Mouse (Mus musculus): ENCODE results near the gene Adap2. TPM values are rescaled to one million over a fixed set of nuclear protein-coding genes. Genes with fewer than 3 reads are reported as not detected.
A peak's percentile ranks its signal among the peaks of the same experiment; 100 is the strongest.
"Not testable (repeated sequence)": the region's sequence is repeated elsewhere in the genome, so short reads cannot be mapped to it uniquely, and the experiment has no call there.

Adap2 gene
- total RNA-seq, 2 experiments from 2014 or later: 7.1 to 10.6 TPM

DNA sequence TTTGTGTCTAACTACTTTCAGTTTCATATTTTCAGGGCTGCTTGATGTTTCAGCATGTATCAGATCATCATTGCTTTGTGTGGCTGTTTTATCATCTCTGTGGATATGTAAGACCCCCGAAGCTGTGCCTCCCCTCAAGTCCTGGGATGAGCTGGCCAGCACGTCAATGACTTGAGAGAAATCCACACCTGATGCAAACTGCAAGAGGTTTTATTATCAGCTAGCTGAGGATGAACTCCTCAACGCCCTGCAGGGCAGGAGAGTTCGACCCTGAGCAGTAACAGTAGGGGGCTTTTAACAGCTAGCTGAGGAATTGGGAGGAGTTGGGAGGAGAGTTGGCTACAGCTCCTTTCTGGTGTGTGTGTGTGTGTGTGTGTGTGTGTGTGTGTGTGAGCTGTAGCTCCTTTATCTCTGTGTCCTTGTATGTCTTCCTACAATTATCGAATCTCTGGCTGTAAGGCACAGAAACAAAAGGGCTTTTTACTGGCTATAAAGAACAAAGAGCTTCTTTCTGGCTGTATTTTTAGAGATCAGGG is 31.6 kb downstream of the Adap2 start:
- intact Hi-C loops (cut with DNase I); DNase-seq (ENCODE audit: low spot score in 2 of 2): not testable (repeated sequence)

DNA sequence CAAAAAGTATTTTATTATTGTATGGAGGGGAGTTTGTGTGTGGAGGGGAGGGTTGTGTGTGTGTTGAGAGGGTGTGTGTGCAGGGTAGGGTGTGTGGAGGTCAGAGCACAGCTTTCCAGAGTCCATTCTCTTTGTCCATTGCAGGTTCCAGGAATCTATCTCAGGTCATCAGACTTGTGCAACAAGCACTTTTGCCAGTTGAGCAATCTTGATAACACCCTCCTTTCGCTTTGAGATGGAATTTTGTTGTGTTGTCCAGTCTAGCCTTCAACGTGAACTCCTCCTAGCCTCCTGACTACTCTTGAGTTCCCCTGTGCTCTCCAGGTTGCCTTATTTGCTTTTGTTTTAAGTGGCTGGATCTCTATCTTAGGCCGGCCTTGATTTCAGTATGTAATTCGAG is 36.4 kb downstream of the Adap2 start:
- intact Hi-C loops (cut with DNase I): no loop called here
- no peak for DNase-seq (ENCODE audit: low spot score in 2 of 2)

DNA sequence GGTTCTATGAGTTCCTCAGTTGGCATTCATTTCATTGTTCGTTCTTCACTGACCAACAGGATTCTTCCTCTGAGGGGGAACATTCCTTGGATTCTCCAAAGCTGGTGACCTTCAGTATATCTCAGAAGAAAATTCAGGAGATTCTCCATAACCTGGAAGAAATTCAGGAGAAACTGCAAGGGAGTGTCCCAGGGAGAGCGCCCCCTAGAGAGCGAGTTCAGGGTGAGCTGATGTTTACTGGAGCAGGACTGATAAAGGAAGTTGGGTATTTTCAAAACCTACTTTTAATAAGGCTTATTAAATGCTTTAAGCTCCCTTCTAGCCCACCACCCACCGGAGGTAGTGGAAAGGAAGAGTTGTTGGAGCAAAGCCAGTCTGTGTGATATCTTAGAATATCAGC is 39.9 kb downstream of the Adap2 start:
- no peak for DNase-seq (ENCODE audit: low spot score in 2 of 2)
- intact Hi-C loops (cut with DNase I): no loop called here

GRCm38 (mm10) chr11:80196351-80196750 is 42.4 kb downstream of the Adap2 start:
- DNase-seq (ENCODE audit: low spot score in 2 of 2): no peak
- intact Hi-C loops (cut with DNase I): no loop called here

DNA sequence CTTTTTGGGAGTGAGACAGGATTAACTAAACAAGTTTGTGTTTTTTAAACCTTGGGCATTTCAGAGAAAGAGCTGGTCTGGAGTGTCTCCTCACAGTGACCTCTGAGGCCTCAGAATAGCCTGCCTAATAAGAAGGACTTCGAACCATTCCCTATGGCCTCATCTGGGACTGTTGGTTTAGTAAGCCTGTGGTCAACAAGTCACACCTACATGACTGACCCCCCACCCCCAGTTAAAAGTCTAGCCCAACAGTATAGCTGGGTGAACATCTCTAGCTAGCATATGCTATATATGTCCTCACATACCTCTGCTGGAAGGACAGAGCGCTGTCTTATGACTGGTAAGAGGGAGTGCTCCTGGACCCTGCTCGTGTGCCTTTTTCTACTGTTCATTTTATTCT is 45.4 kb downstream of the Adap2 start:
- intact Hi-C loops (cut with DNase I): no loop called here
- DNase-seq (ENCODE audit: low spot score in 2 of 2): no peak

DNA sequence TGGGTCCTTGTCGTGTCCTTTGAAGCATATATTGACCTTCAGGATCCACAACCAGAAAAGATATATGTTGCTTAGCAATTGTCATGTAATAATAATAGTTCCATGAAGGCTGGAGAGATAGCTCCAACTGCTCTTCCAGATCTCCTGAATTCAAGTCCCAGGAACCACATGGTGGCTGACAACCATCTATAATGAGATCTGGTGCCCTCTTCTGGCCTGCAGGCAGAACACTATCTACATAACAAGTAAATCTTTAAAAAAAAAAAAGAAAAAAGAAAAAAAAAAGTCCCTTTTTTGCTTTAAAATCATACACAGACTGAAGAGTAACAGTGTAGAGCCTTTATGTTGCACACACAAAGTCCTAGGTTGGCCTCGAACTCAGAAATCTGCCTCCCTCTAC is 45.9 kb downstream of the Adap2 start:
- no peak for DNase-seq (ENCODE audit: low spot score in 2 of 2)
- intact Hi-C loops (cut with DNase I): no loop called here

DNA sequence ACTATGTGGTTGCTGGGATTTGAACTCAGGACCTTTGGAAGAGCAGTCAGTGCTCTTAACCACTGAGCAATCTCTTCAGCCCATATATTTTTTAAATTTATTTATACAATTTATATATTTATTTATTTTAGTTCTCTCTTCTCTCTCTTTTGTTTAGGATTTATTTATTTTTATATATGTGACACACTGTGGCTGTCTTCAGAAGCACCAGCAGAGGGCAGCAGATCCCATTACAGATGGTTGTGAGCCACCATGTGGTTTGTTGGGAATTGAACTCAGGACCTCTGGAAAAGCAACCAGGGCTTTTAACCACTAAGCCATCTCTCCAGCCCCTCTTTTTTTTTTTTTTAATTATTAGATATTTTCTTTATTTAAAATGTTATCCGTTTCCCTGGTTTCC is 46.4 kb downstream of the Adap2 start:
- DNase-seq (ENCODE audit: low spot score in 2 of 2): no peak
- intact Hi-C loops (cut with DNase I): no loop called here

DNA sequence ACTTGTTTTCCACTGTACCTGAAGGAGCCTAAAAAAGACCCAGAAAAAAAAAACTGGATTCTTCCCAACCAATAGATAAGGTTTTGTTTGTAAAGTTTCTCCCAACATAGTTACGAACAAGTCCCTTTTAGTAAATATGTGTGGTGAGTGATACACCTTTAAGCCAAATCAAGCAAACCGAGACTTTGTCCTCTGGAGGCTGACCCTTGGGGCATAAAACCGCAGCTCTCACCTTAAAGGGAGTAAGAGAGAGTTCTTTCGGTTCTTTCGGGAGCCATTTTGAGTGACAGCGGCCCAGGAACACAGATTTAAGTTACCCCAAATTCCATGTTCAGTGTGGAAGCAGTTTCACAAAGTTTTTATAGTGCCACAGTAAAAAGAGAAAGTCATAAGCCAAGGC is 48.4 kb downstream of the Adap2 start:
- no peak for DNase-seq (ENCODE audit: low spot score in 2 of 2)
- intact Hi-C loops (cut with DNase I): no loop called here

GRCm38 (mm10) chr11:80204037-80204436 is 50.1 kb downstream of the Adap2 start:
- DNase-seq (ENCODE audit: low spot score in 2 of 2): no peak
- intact Hi-C loops (cut with DNase I): no loop called here

DNA sequence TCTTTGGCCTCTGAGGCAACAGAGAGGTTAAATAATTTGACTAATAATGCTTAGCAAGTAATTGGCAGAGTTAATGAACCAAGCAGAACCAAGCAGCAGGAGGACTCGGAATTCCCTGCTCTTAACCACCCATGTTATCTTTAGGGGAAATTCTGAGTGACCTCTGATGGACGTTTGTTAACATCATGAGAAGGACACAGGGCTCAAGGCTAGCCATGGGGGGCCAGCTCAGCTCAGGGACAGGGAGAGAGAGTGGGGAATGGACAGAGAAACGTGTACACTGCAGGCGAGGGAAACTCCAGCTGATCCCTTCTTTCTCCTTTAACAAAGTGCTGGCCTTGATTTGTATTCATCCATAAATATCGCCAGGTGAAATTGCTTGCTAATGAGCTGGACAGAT is 51.0 kb downstream of the Adap2 start:
- DNase-seq (ENCODE audit: low spot score in 2 of 2): no peak
- intact Hi-C loops (cut with DNase I): no loop called here

- intact Hi-C loops (cut with DNase I): no loop called here
- no peak for DNase-seq (ENCODE audit: low spot score in 2 of 2)
Observed at GRCm38 (mm10) chr11:80208465-80208859, 54.6 kb downstream of the Adap2 start.

DNA sequence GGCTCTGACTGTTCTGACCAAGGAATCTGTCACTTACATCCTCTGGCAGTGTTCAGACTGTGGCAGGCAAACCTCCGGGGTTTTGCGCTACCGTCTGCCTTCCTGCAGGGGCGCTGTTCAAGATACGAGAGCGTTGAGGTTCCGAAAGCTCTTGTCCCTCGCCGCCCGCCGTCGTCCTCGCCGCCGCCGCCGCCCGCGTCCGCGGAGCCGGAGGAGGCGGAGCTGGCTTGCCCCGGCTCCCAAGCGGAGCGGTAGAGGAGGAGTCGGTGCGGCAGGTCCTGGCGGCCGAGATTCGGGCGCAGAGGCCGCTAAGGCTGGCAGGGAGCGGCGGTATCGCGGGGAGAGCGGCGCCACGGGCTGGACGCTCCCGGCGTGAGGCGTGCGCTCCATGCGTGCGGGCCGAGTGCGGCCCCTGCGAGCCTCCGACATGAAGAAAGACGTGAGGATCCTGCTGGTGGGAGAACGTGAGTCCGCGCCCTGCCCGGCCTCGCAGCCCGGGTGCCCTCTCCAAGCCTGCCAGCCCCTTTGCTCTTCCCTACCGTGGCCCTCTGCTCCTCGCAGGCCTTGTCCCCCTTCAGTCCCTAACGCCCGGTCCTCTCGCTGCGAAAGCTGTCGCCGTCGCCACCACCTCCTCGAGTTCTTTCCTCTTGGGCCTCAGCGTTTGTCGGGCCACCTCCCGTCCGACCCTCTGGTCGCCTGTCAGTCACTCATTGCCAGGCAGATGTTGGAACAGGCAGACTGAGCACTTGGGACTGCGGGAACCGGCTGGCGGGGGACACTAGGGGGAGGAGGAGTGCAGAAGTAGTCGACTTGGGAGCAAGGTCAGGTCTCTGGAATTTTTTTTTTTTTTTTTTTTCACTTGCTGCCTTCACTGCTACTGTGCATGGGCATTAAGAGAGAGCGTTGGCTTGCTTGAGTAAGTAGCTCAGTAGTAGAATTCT is 55.2 kb downstream of the Adap2 start, which contains the start of gene Rhot1:
Gene Rhot1 (plus strand): TSS at position 160 of the 941 bp plus-strand sequence.
- DNase-seq (ENCODE audit: low spot score in 2 of 2): peak; percentile 98
- intact Hi-C loops (cut with DNase I): no loop called here

DNA sequence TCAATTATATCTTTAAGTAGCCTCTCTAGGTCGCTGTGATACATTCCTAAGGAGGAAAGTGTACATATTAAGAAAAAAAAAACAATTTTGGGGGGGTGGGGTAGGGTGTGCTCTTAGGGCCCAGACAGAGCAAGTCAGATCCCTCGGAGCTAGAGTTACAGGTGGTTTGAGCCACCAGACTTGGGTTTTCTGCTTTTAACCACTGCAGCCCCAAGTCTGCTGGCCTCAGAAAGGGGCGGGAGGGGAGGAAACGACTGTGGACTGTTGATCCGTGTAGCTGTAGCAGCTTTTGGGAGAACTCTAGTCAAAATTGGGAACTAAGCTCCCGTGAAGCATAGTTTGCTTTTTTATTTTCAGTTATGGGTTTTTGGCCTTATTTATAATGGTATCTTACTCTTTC is 56.4 kb downstream of the Adap2 start:
- DNase-seq (ENCODE audit: low spot score in 2 of 2): no peak

GRCm38 (mm10) chr11:80212282-80212681 is 58.4 kb downstream of the Adap2 start:
- intact Hi-C loops (cut with DNase I): no loop called here
- DNase-seq (ENCODE audit: low spot score in 2 of 2): no peak

More for the DNA sequence above, 56.4 kb downstream of the Adap2 start:
- intact Hi-C loops (cut with DNase I): no loop called here

GRCm38 (mm10) chr11:80215291-80215690 is 61.4 kb downstream of the Adap2 start:
- no peak for DNase-seq (ENCODE audit: low spot score in 2 of 2)
- intact Hi-C loops (cut with DNase I): no loop called here

DNA sequence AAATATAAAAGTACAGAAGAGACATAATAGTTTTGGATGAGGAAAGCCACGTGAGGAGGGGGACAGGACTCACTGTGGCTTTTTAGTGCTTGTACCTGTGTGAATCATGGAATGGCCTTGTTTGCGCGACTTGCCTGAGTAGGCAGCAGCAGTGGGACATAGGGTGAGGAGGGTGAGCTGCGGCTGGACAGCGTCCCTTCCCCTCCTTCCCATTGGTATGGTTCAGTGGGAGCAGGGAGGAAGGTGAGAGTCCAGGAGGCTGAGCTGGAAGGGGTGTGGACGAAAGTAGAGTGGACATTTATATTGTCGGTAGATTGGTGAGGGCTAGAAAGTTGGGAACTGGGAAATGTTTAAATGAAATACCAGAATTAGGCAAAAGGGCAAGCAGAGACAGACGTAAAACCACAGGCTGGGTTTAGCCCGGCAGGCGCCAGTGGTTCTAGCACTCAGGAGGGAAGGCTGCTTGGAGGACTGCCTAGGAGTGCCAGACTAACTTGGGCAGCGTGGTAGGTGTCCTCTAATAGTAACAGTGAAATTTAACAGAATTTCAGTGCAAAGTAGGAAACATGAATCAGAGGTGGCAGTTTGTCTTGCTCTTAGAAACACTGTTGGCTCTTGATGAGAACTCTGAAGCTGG is 64.9 kb downstream of the Adap2 start:
- intact Hi-C loops (cut with DNase I): no loop called here
- DNase-seq (ENCODE audit: low spot score in 2 of 2): no peak

Other genes with a start within 250 kb of the Adap2 start
- gene Utp6, start 191.7 kb upstream of the Adap2 start, total RNA-seq (2021): 10 to 100 TPM; 24.6 to 29.1 TPM
- gene Suz12, start 161.0 kb upstream of the Adap2 start, total RNA-seq (2021): 10 to 100 TPM; 31.1 to 37.1 TPM
- gene Crlf3, start 73.1 kb upstream of the Adap2 start, total RNA-seq (2021): 10 to 100 TPM; 15.2 TPM
- gene Atad5, start 64.7 kb upstream of the Adap2 start, total RNA-seq (2021): 1 to 10 TPM; 2.6 to 4.3 TPM
- 1 to 10 TPM; 7.9 to 8.3 TPM for gene Tefm, start 11.9 kb upstream of the Adap2 start, total RNA-seq (2021)
- 1 to 10 TPM; 5.0 to 7.0 TPM for gene Rnf135, start 29.7 kb downstream of the Adap2 start, total RNA-seq (2021)
- gene Rhot1, start 54.9 kb downstream of the Adap2 start, total RNA-seq (2021): 10 to 100 TPM; 68.0 to 68.5 TPM
- gene Rhbdl3, start 146.8 kb downstream of the Adap2 start, total RNA-seq (2021): 10 to 100 TPM; 19.8 to 29.7 TPM
- 10 to 100 TPM; 48.0 to 51.6 TPM for gene 5730455P16Rik, start 223.9 kb downstream of the Adap2 start, total RNA-seq (2021)
- 100 to 1,000 TPM in 1 of 2 experiments, 10 to 100 TPM in 1; 99.3 to 152 TPM for gene Zfp207, start 229.2 kb downstream of the Adap2 start, total RNA-seq (2021)

Measured in left cerebral cortex, postnatal 36 days (tissue).